Mouse (Mus musculus) hindbrain, embryonic 13.5 days (tissue): ENCODE measurements at regions not wholly inside any gene's neighbourhood (a gene's known extent, or its start where the extent isn't known, plus 50 kb on each side); places are given as distances from the start of the nearest gene placed in this dataset.

Experiments
- ATAC-seq: fragments of 200-750 bp; cut with Nextera tagmentation; 2 replicates; pipeline ENCODE4 v1.8.0; 2017; ENCODE audit warnings: moderate TSS enrichment; ENCODE audit not compliant: low FRiP score
- H3K27ac ChIP-seq: fragments of 300-500 bp; sonication (generic); 2 replicates; pipeline ENCODE4 v1.5.1; 2015; ENCODE audit warnings: inconsistent platforms, mild to moderate bottlenecking, moderate library complexity
- H3K27me3 ChIP-seq: fragments of 300-500 bp; sonication (generic); 2 replicates; pipeline ENCODE4 v1.6.1; 2015; ENCODE audit warnings: mild to moderate bottlenecking, inconsistent platforms
- H3K36me3 ChIP-seq: fragments of 300-500 bp; sonication (generic); 2 replicates; pipeline ENCODE4 v1.6.1; 2015; ENCODE audit warnings: mild to moderate bottlenecking, inconsistent platforms
- H3K4me1 ChIP-seq: fragments of 300-500 bp; sonication (generic); replicated peaks from 2 replicates; pipeline ENCODE4 v1.6.1; 2015; ENCODE audit warnings: inconsistent platforms
- H3K4me2 ChIP-seq: fragments of 300-500 bp; sonication (generic); 2 replicates; pipeline ENCODE4 v1.6.1; 2015; ENCODE audit warnings: inconsistent platforms, mild to moderate bottlenecking, moderate library complexity
- H3K4me3 ChIP-seq: fragments of 300-500 bp; sonication (generic); 2 replicates; pipeline ENCODE4 v1.5.1; 2015; ENCODE audit warnings: mild to moderate bottlenecking, inconsistent platforms
- H3K9ac ChIP-seq: fragments of 300-500 bp; sonication (generic); 2 replicates; pipeline ENCODE4 v1.6.1; 2015; ENCODE audit warnings: mild to moderate bottlenecking, inconsistent platforms
- H3K9me3 ChIP-seq: fragments of 300-500 bp; sonication (generic); 2 replicates; pipeline ENCODE4 v1.6.1; 2016; ENCODE audit warnings: inconsistent platforms
- WGBS: fragments of 180-500 bp; shearing (Covaris S2); methylation state at CpG from one replicate; pipeline ENCODE4 v1.1.7; 2015; 5-methylcytosine and 5-hydroxymethylcytosine counted together

DNA sequence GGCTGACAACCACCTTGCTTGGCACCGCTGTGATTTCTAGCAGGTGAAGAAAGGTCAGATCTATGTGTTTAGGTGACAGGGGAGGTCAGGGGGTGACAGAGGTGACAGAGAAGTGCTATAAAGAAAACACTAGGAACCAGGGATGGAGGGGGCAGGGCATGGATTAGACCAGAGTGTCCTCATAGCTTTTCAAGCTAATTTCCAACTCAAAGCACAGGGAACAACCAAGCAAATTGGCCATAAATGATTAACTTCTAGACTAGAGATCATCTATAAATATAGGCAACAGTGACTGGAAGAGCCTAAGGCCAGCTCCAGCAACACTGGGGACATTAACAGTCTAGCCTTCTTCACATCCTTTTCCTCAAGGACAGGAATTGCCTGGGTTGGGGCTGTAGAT, 72.9 kb upstream of the Dapk1 start:
- 80% methylated on average over 1 of the region's 1 CpGs for WGBS

DNA sequence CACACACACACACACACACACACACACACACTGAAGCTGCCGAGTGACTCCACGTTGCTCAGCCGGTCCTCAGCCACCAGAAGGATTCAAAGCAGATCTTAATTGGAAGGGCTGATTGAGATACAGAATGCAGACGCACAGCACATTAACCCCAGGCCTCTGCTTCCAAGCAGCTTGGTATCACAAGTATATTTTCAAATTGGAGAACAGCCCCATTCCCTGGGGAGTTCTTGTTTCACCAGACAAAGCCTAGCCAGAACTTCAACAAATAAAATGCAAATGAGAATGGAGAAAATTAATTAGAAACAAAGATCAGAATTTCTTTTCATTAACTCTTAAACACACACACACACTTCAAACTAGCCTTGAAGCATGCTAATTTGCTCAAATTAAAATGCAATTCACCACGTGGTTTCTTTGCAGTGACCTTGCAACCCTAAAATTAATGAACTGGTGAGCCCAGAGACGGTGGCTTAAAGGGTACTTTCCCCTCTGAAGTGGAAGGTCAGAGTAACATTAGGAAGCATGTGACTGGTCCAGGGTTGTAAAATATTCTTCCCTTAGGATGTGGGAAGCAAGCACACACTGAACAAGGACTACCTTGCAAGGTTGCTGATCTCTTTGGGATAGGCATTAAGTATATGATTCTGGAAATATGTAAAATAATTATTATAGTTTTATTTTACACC, 72.2 kb upstream of the Dapk1 start:
- H3K4me3 ChIP-seq: no peak overlapping the region
- peak; percentile 87 for ATAC-seq
- no peaks in the 10 kb centered on the region for H3K36me3 ChIP-seq
- H3K4me1 ChIP-seq: peaks cover 18% of the 10 kb centered on the region
- peak overlapping the region; percentile 6; the same call in 1 of the 2 replicates for H3K27ac ChIP-seq
- H3K4me2 ChIP-seq: no peak overlapping the region
- H3K9me3 ChIP-seq: no peaks in the 10 kb centered on the region
- H3K27me3 ChIP-seq: 0 out of 2 replicates have a peak, but pooled peaks cover 3% of the 10 kb centered on the region
- 10% methylated on average over 6 of the region's 6 CpGs for WGBS
- no peak overlapping the region for H3K9ac ChIP-seq

More for the DNA sequence above, 72.9 kb upstream of the Dapk1 start:
- H3K36me3 ChIP-seq: no peaks in the 10 kb centered on the region
- H3K4me3 ChIP-seq: no peak overlapping the region
- peak; percentile 55 for ATAC-seq
- H3K9me3 ChIP-seq: no peaks in the 10 kb centered on the region
- H3K27ac ChIP-seq: peak overlapping the region; percentile 6; the same call in 1 of the 2 replicates
- H3K4me1 ChIP-seq: peaks cover 15% of the 10 kb centered on the region
- no peak overlapping the region for H3K9ac ChIP-seq
- no peak overlapping the region for H3K4me2 ChIP-seq
- 0 out of 2 replicates have a peak, but pooled peaks cover 3% of the 10 kb centered on the region for H3K27me3 ChIP-seq

DNA sequence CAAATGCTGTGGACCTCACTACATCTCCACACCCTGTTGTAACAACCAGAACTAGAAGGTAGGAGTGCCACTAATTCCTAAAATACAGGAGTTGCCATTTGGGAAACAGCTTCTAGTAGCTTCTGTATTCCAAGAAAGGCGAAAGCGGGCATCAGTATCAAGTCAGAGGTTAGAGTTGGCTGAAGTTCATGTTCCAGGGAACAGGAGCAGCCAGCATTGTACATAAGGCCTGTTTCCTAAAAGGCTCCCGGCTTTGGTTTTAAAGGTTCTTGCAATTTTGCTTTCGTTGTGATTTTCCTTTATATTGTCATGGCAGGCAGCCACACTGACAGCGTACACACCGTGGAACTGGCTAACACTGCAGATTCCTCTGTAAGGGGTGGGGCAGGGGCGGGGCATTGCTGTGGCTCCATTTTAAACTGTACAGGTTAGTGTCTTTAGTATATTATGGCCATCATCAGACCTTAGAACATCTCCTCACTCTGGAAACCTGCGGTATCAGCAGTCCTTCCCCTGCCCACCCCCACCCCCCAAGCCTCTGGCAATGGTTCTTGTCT, 67.8 kb upstream of the Dapk1 start:
- H3K4me2 ChIP-seq: no peak overlapping the region
- 84% methylated on average over 8 of the region's 8 CpGs for WGBS
- H3K36me3 ChIP-seq: no peaks in the 10 kb centered on the region
- H3K27me3 ChIP-seq: 0 out of 2 replicates have a peak, but pooled peaks cover 3% of the 10 kb centered on the region
- H3K9me3 ChIP-seq: no peaks in the 10 kb centered on the region
- no peak overlapping the region for H3K27ac ChIP-seq
- H3K4me3 ChIP-seq: no peak overlapping the region
- peaks cover 12% of the 10 kb centered on the region for H3K4me1 ChIP-seq
- no peak for ATAC-seq
- H3K9ac ChIP-seq: no peak overlapping the region

DNA sequence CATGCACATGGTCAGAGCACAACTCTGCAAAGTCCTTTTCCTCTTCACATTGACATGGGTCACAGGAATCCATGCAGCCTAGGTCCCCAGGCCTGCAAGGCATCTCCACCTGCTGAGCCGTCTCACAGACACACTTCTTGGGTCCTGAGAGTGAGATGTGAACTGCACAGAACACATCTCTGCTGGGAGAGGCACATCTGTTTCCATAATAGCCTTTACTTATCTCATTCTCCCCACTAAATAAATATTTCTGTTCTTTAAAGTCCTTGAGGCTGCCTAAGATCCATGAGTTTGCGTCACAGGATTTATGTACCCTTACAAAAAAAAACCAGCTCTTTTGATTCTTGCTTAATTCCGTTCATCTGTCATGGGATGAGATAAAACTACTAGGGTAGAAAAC, 67.2 kb upstream of the Dapk1 start:
- Histone ChIP-seq H3K27ac (no peak overlapping the region), H3K4me3 (no peak overlapping the region), H3K27me3 (0 out of 2 replicates have a peak, but pooled peaks cover 3% of the 10 kb centered on the region), H3K9me3 (no peaks in the 10 kb centered on the region), H3K36me3 (no peaks in the 10 kb centered on the region), H3K9ac (no peak overlapping the region), H3K4me2 (no peak overlapping the region), H3K4me1 (peaks cover 6% of the 10 kb centered on the region)
- ATAC-seq: no peak
- WGBS: 56% methylated on average over 3 of the region's 3 CpGs

DNA sequence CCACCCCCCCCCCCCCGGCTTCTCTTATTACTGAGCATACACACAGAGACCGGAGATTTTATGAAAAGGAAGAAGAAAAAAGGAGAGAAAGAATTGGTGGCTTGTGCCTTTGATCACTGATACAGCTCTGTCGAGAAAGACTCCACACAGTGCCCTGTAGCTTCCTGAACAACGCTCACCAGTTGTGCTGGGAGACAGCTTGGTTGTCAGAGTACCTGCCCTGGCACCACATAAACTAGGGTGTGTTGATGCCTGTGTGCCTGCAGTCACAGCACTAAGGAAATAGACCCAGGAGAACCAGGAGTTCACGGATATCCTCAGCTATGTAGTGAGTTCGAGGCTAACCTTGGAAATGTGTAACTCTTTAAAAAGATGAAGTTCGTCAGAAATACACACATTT, 66.7 kb upstream of the Dapk1 start:
- 0 out of 2 replicates have a peak, but pooled peaks cover 3% of the 10 kb centered on the region for H3K4me1 ChIP-seq
- no peak for ATAC-seq
- H3K4me2 ChIP-seq: no peak overlapping the region
- no peaks in the 10 kb centered on the region for H3K36me3 ChIP-seq
- no peak overlapping the region for H3K9ac ChIP-seq
- 68% methylated on average over 7 of the region's 7 CpGs for WGBS
- H3K4me3 ChIP-seq: no peak overlapping the region
- H3K9me3 ChIP-seq: no peaks in the 10 kb centered on the region
- no peak overlapping the region for H3K27ac ChIP-seq
- H3K27me3 ChIP-seq: 0 out of 2 replicates have a peak, but pooled peaks cover 3% of the 10 kb centered on the region

DNA sequence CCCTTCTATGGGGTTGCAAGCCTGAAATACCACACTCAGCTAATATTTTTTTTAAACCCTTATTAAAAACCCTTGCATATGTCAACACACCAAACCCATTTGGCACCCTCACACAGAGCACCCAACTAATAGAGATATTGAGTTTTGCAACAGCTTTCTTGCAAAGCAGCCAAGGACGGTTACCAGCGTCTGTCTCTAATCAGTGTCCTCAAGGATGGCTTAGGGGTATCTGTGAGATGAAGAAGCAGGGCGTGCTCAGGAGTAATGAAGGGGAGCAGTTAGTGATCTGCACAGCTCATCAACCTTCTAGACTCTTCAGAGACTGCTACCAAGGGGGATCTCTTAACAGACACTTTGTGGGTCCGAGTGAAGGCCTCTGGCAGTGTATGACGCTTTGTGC, 65.0 kb upstream of the Dapk1 start:
- H3K27me3 ChIP-seq: 0 out of 2 replicates have a peak, but pooled peaks cover 3% of the 10 kb centered on the region
- no peak overlapping the region for H3K4me2 ChIP-seq
- 0 out of 2 replicates have a peak, but pooled peaks cover 3% of the 10 kb centered on the region for H3K4me1 ChIP-seq
- 84% methylated on average over 5 of the region's 5 CpGs for WGBS
- no peaks in the 10 kb centered on the region for H3K9me3 ChIP-seq
- no peak overlapping the region for H3K4me3 ChIP-seq
- ATAC-seq: no peak
- H3K9ac ChIP-seq: no peak overlapping the region
- no peaks in the 10 kb centered on the region for H3K36me3 ChIP-seq
- H3K27ac ChIP-seq: no peak overlapping the region

DNA sequence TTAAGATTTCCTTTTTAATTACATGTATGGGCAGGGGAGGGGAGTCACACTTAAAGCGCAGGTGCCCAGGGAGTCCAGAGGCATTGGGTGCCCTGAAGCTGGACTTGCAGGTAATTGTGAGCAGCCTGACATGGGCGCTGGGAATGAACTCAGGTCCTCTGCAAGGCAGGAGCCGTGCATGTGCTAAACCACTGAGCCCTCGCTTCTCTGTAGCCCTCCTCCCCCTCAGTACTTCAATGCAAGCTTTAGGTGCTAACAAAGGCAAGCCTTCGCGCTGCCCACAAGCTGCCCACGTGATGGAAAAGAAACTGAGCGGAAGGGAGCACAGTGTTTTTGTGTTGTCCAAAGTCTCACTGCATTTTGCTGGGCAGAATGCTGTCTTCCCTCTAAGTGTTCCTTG, 63.6 kb upstream of the Dapk1 start:
- 40% methylated on average over 8 of the region's 8 CpGs for WGBS
- H3K4me2 ChIP-seq: no peak overlapping the region
- no peaks in the 10 kb centered on the region for H3K9me3 ChIP-seq
- H3K27me3 ChIP-seq: no peaks in the 10 kb centered on the region
- H3K9ac ChIP-seq: no peak overlapping the region
- no peak for ATAC-seq
- 0 out of 2 replicates have a peak, but pooled peaks cover 3% of the 10 kb centered on the region for H3K4me1 ChIP-seq
- H3K36me3 ChIP-seq: no peaks in the 10 kb centered on the region
- no peak overlapping the region for H3K4me3 ChIP-seq
- no peak overlapping the region for H3K27ac ChIP-seq

DNA sequence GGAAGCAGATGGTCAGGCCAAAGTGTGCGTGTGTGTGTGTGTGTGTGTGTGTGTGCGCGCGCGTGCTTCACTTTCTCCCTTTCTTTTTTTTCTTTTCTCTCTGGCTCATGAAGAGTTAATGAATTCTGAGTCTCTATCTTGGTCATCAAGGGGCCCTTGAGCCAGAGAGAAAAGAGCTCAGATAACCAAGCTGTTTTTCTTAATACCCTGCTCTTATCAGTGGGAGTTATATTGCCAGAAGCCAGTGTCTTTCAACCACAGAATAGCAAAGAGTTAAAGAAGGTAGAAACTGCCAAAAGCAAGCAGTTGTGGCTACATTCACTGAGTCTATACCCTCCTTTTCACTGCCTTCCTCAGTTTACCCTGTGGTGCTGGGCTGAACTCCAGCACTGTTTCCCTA, 60.6 kb upstream of the Dapk1 start:
- Histone ChIP-seq H3K27me3 (no peaks in the 10 kb centered on the region), H3K4me2 (no peak overlapping the region), H3K27ac (no peak overlapping the region), H3K4me3 (no peak overlapping the region), H3K4me1 (peaks cover 6% of the 10 kb centered on the region), H3K36me3 (no peaks in the 10 kb centered on the region), H3K9me3 (no peaks in the 10 kb centered on the region), H3K9ac (no peak overlapping the region)
- 95% methylated on average over 5 of the region's 5 CpGs for WGBS
- ATAC-seq: no peak

DNA sequence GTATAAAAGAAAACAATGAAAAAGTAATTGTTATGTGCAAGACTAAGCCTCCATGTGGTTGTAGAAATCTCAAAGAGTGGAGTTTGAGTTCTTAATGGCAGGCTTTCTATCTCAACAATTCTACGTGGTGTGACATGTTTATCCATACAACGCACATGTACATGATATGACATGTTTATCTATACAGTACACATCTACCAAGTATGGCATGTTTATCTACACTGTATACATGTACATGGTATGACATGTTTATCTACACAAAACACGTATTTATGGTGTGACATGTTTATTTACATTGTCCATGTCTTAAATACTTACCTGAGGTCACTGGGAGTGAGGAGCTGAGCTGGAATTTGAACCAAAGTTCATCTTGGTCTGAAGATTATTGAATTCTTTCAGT, 57.4 kb upstream of the Dapk1 start:
- no peak overlapping the region for H3K4me2 ChIP-seq
- H3K4me1 ChIP-seq: peaks cover 9% of the 10 kb centered on the region
- H3K36me3 ChIP-seq: no peaks in the 10 kb centered on the region
- H3K27me3 ChIP-seq: no peaks in the 10 kb centered on the region
- ATAC-seq: no peak
- no peaks in the 10 kb centered on the region for H3K9me3 ChIP-seq
- H3K27ac ChIP-seq: no peak overlapping the region
- 93% methylated on average over 3 of the region's 3 CpGs for WGBS
- no peak overlapping the region for H3K9ac ChIP-seq
- H3K4me3 ChIP-seq: no peak overlapping the region

DNA sequence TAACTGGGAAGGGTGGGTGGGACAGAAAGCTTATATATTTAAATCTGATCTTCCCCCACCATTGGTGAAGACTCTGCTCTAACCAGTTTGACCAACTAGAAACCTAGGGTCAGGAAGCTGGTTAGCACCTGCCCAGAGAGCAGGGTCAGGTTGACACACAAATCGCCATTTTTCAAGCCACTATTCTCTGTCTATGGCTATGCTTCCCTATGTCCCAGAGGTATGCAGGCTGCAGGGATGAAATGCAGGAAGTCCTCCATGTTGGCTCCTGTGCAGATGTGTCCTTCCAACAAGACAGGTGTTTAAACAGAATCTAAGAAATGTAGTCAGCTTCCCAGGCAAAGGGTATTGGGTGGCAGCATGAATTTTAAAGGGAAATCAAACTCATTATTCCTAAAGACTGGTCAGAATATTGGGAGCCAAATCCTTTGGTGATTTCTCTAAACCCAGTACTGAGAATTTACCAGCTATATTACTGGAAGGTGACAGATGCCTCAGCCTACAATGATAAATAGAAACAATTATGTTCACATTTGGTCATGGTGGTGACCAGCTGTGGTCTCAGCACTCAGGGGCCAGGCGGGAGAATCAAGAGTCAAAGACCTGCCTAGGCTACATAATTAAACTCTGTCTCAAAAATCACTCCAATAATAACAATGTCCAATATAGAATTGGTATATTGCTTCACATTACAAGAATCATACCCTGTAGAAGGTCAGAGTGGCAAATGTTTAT, 55.6 kb upstream of the Dapk1 start:
- 47% methylated on average over 2 of the region's 2 CpGs for WGBS
- H3K4me2 ChIP-seq: no peak overlapping the region

More for the DNA sequence above, 55.6 kb upstream of the Dapk1 start:
- H3K9me3 ChIP-seq: no peaks in the 10 kb centered on the region
- H3K4me1 ChIP-seq: peaks cover 9% of the 10 kb centered on the region
- ATAC-seq: no peak
- H3K27ac ChIP-seq: peak overlapping the region; percentile 55
- no peaks in the 10 kb centered on the region for H3K36me3 ChIP-seq
- no peak overlapping the region for H3K4me3 ChIP-seq
- H3K9ac ChIP-seq: no peak overlapping the region
- no peaks in the 10 kb centered on the region for H3K27me3 ChIP-seq
